Mouse (Mus musculus) adrenal gland, adult 18-20 months (tissue): ENCODE results near the gene Epb42. TPM values are rescaled to one million over a fixed set of nuclear protein-coding genes. Genes with fewer than 3 reads are reported as not detected.
"Not testable (repeated sequence)": the region's sequence is repeated elsewhere in the genome, so short reads cannot be mapped to it uniquely, and the experiment has no call there.

Source experiments
- DNase-seq, 2 experiments: peaks; one replicate each; pipeline ENCODE4 v3.0.0; 2021 to 2022; ENCODE audit warnings: low spot score in 2 of 2
- long read RNA-seq, 2 experiments: library from polyadenylated mRNA; stranded (forward); transcript quantifications; one replicate each; pipeline ENCODE4 v2.0.0; 2021
- total RNA-seq, 2 experiments: library from RNA; stranded (reverse); gene quantifications; 1 replicate in 1 of 2; 2 replicates in 1 of 2; pipeline ENCODE4 v1.2.3; 2021

Epb42 gene
- under 1 TPM in 1 of 2 experiments, not detected in 1; 0.22 TPM for total RNA-seq
- long read RNA-seq, experiment 1, partial matches to known transcripts, result 0 of 1 reads
- long read RNA-seq, experiment 1, other reads (novel, unspliced or antisense), result 0 of 1 reads
- long read RNA-seq, experiment 2, result 0 reads

GRCm38 (mm10) chr2:121036733-121037341, at the start of gene Epb42:
Gene Epb42, minus strand, starts transcription at chr2:121037072.
- no peak for DNase-seq

GRCm38 (mm10) chr2:121085480-121086185, 48.8 kb upstream of the Epb42 start, which contains the start of gene Tgm5:
Gene Tgm5, minus strand, starts transcription at chr2:121085841.
- no peak for DNase-seq

GRCm38 (mm10) chr2:121082626-121083025, 45.8 kb upstream of the Epb42 start:
- DNase-seq, result no peak

- DNase-seq, result no peak
Measured at GRCm38 (mm10) chr2:121074747-121075146, 37.9 kb upstream of the Epb42 start.

GRCm38 (mm10) chr2:121071871-121072270, 35.0 kb upstream of the Epb42 start:
- no peak for DNase-seq

GRCm38 (mm10) chr2:121069506-121069905, 32.6 kb upstream of the Epb42 start:
- DNase-seq, result no peak

- DNase-seq, result no peak
Measured at GRCm38 (mm10) chr2:121067116-121067515, 30.2 kb upstream of the Epb42 start.

GRCm38 (mm10) chr2:121061315-121061714, 24.4 kb upstream of the Epb42 start:
- DNase-seq, result no peak

GRCm38 (mm10) chr2:121057997-121058396, 21.1 kb upstream of the Epb42 start:
- DNase-seq, result no peak

- DNase-seq, result no peak
Measured at GRCm38 (mm10) chr2:121055915-121056314, 19.0 kb upstream of the Epb42 start.

- DNase-seq, result no peak
Measured at GRCm38 (mm10) chr2:121054060-121054459, 17.2 kb upstream of the Epb42 start.

- no peak for DNase-seq
Measured at GRCm38 (mm10) chr2:121052176-121052575, 15.3 kb upstream of the Epb42 start.

GRCm38 (mm10) chr2:121045653-121046052, 8.8 kb upstream of the Epb42 start:
- DNase-seq, result no peak

- no peak for DNase-seq
Measured at GRCm38 (mm10) chr2:121041098-121041497, 4.2 kb upstream of the Epb42 start.

GRCm38 (mm10) chr2:121039382-121039781, 2.5 kb upstream of the Epb42 start:
- no peak for DNase-seq

- not testable (repeated sequence) for DNase-seq
Measured at GRCm38 (mm10) chr2:121038851-121039250, 2.0 kb upstream of the Epb42 start.

GRCm38 (mm10) chr2:121022918-121023317, 14.0 kb downstream of the Epb42 start:
- DNase-seq, result no peak

GRCm38 (mm10) chr2:121017151-121017550, 19.7 kb downstream of the Epb42 start:
- DNase-seq, result no peak

- DNase-seq, result no peak
Measured at GRCm38 (mm10) chr2:121016226-121016625, 20.6 kb downstream of the Epb42 start.

GRCm38 (mm10) chr2:121015507-121015906, 21.4 kb downstream of the Epb42 start:
- DNase-seq, result no peak

GRCm38 (mm10) chr2:121012676-121013075, 24.2 kb downstream of the Epb42 start:
- DNase-seq, result no peak

- DNase-seq, result no peak
Measured at GRCm38 (mm10) chr2:121009071-121009677, 27.7 kb downstream of the Epb42 start.
